Mouse (Mus musculus): ENCODE measurements around the gene Nthl1.

Nthl1 gene

GRCm38 (mm10) chr17:24632167-24632812, at the start of gene Nthl1, which contains the start of gene Tsc2:
Gene Nthl1 (plus strand): TSS chr17:24632680.
Gene Tsc2 (minus strand): TSS chr17:24632630.
- DNase-seq (ENCODE audit: low read depth) = peak; percentile 52

- no peak for DNase-seq (ENCODE audit: low read depth)
Measured at GRCm38 (mm10) chr17:24583599-24584460, 48.6 kb upstream of the Nthl1 start.

- DNase-seq (ENCODE audit: low read depth) = no peak
Measured at GRCm38 (mm10) chr17:24584520-24584919, 48.0 kb upstream of the Nthl1 start.

GRCm38 (mm10) chr17:24586532-24586931, 45.9 kb upstream of the Nthl1 start:
- no peak for DNase-seq (ENCODE audit: low read depth)

- DNase-seq (ENCODE audit: low read depth) = no peak
Measured at GRCm38 (mm10) chr17:24590943-24591342, 41.5 kb upstream of the Nthl1 start.

GRCm38 (mm10) chr17:24591695-24592094, 40.8 kb upstream of the Nthl1 start:
- no peak for DNase-seq (ENCODE audit: low read depth)

GRCm38 (mm10) chr17:24593248-24593647, 39.2 kb upstream of the Nthl1 start:
- no peak for DNase-seq (ENCODE audit: low read depth)

GRCm38 (mm10) chr17:24593992-24594890, 38.2 kb upstream of the Nthl1 start:
- DNase-seq (ENCODE audit: low read depth) = no peak

- no peak for DNase-seq (ENCODE audit: low read depth)
Measured at GRCm38 (mm10) chr17:24595126-24596072, 37.1 kb upstream of the Nthl1 start.

GRCm38 (mm10) chr17:24596073-24596466, 36.4 kb upstream of the Nthl1 start:
- DNase-seq (ENCODE audit: low read depth) = no peak

GRCm38 (mm10) chr17:24596471-24597183, 35.9 kb upstream of the Nthl1 start:
- no peak for DNase-seq (ENCODE audit: low read depth)

- no peak for DNase-seq (ENCODE audit: low read depth)
Measured at GRCm38 (mm10) chr17:24597989-24598388, 34.5 kb upstream of the Nthl1 start.

GRCm38 (mm10) chr17:24600502-24600901, 32.0 kb upstream of the Nthl1 start:
- no peak for DNase-seq (ENCODE audit: low read depth)

- DNase-seq (ENCODE audit: low read depth) = no peak
Measured at GRCm38 (mm10) chr17:24603961-24604360, 28.5 kb upstream of the Nthl1 start.

GRCm38 (mm10) chr17:24604557-24604956, 27.9 kb upstream of the Nthl1 start:
- no peak for DNase-seq (ENCODE audit: low read depth)

GRCm38 (mm10) chr17:24608370-24608769, 24.1 kb upstream of the Nthl1 start:
- no peak for DNase-seq (ENCODE audit: low read depth)

GRCm38 (mm10) chr17:24608874-24609273, 23.6 kb upstream of the Nthl1 start:
- no peak for DNase-seq (ENCODE audit: low read depth)

GRCm38 (mm10) chr17:24610711-24611110, 21.8 kb upstream of the Nthl1 start:
- no peak for DNase-seq (ENCODE audit: low read depth)

- DNase-seq (ENCODE audit: low read depth) = no peak
Measured at GRCm38 (mm10) chr17:24617561-24618194, 14.8 kb upstream of the Nthl1 start.

- DNase-seq (ENCODE audit: low read depth) = no peak
Measured at GRCm38 (mm10) chr17:24625472-24625871, 7.0 kb upstream of the Nthl1 start.

Measured in fibroblast of lung, adult 2 months (primary cell).